Mouse (Mus musculus): ENCODE data around the gene Uggt2. TPM values are rescaled to one million over a fixed set of nuclear protein-coding genes. Genes with fewer than 3 reads are reported as not detected.

The Uggt2 gene
- polyA plus RNA-seq, 1 experiment from 2014 or later: 18.6 TPM

GRCm38 (mm10) chr14:119013549-119013948, 85.7 kb downstream of the Uggt2 start:
- 74% methylated on average over 12 of the region's 12 CpGs for WGBS
- DNase-seq (ENCODE audit: low spot score): no peak
- no peaks in the 10 kb centered on the region for H3K9me3 ChIP-seq (replicated peaks)
- peaks cover 58% of the 10 kb centered on the region for H3K36me3 ChIP-seq
- H3K4me1 ChIP-seq: peaks cover 5% of the 10 kb centered on the region; the same call in 1 of the 2 replicates
- H3K27me3 ChIP-seq (ENCODE audit: low read depth, poor library complexity, severe bottlenecking): no peaks in the 10 kb centered on the region
- H3K4me3 ChIP-seq: no peak overlapping the region
- no peak overlapping the region for H3K27ac ChIP-seq

- H3K27ac ChIP-seq: no peak overlapping the region
- peak overlapping the region; percentile 22; the same call in 1 of the 2 replicates for H3K4me3 ChIP-seq
- DNase-seq (ENCODE audit: low spot score): peak; percentile 57
- 68% methylated on average over 23 of the region's 23 CpGs for WGBS
- H3K36me3 ChIP-seq: peaks cover 52% of the 10 kb centered on the region
- no peaks in the 10 kb centered on the region for H3K9me3 ChIP-seq (replicated peaks)
- H3K27me3 ChIP-seq (ENCODE audit: low read depth, poor library complexity, severe bottlenecking): no peaks in the 10 kb centered on the region
- H3K4me1 ChIP-seq: peaks cover 9% of the 10 kb centered on the region; the same call in 1 of the 2 replicates
Observed at GRCm38 (mm10) chr14:119012607-119013431, 86.4 kb downstream of the Uggt2 start.

- Histone ChIP-seq H3K36me3 (peaks cover 34% of the 10 kb centered on the region), H3K9me3 (replicated peaks) (no peaks in the 10 kb centered on the region), H3K27me3 (ENCODE audit: low read depth, poor library complexity, severe bottlenecking) (no peaks in the 10 kb centered on the region), H3K4me3 (no peak overlapping the region), H3K27ac (no peak overlapping the region), H3K4me1 (peaks cover 24% of the 10 kb centered on the region)
- WGBS: 100% methylated on average over 2 of the region's 2 CpGs
- no peak for DNase-seq (ENCODE audit: low spot score)
Observed at GRCm38 (mm10) chr14:119009531-119009930, 89.7 kb downstream of the Uggt2 start.

- WGBS: 58% methylated on average over 7 of the region's 7 CpGs
- no peak for DNase-seq (ENCODE audit: low spot score)
- 0 out of 2 replicates have a peak overlapping the region, but pooled peaks have one; percentile 17 for H3K27ac ChIP-seq
Observed at GRCm38 (mm10) chr14:119008031-119008590, 91.1 kb downstream of the Uggt2 start.

GRCm38 (mm10) chr14:119007103-119007951, 91.9 kb downstream of the Uggt2 start:
- no peaks in the 10 kb centered on the region for H3K27me3 ChIP-seq (ENCODE audit: low read depth, poor library complexity, severe bottlenecking)
- 1% methylated on average over 13 of the region's 13 CpGs for WGBS
- peak; percentile 90 for DNase-seq (ENCODE audit: low spot score)
- no peaks in the 10 kb centered on the region for H3K9me3 ChIP-seq (replicated peaks)
- peaks cover 26% of the 10 kb centered on the region for H3K36me3 ChIP-seq
- peak overlapping the region; percentile 66 for H3K27ac ChIP-seq
- H3K4me3 ChIP-seq: peak overlapping the region; percentile 55
- peaks cover 20% of the 10 kb centered on the region for H3K4me1 ChIP-seq

More at GRCm38 (mm10) chr14:119008031-119008590, 91.1 kb downstream of the Uggt2 start:
- peak overlapping the region; percentile 55 for H3K4me3 ChIP-seq
- no peaks in the 10 kb centered on the region for H3K9me3 ChIP-seq (replicated peaks)
- H3K4me1 ChIP-seq: peaks cover 23% of the 10 kb centered on the region
- H3K27me3 ChIP-seq (ENCODE audit: low read depth, poor library complexity, severe bottlenecking): no peaks in the 10 kb centered on the region
- H3K36me3 ChIP-seq: peaks cover 29% of the 10 kb centered on the region

- H3K27me3 ChIP-seq (ENCODE audit: low read depth, poor library complexity, severe bottlenecking): no peaks in the 10 kb centered on the region
- no peak for DNase-seq (ENCODE audit: low spot score)
- 3% methylated on average over 49 of the region's 49 CpGs for WGBS
- H3K4me1 ChIP-seq: peaks cover 20% of the 10 kb centered on the region
- no peaks in the 10 kb centered on the region for H3K9me3 ChIP-seq (replicated peaks)
- H3K4me3 ChIP-seq: peak overlapping the region; percentile 55
- peaks cover 26% of the 10 kb centered on the region for H3K36me3 ChIP-seq
- H3K27ac ChIP-seq: peak overlapping the region; percentile 66; the same call in 1 of the 2 replicates
Observed at GRCm38 (mm10) chr14:119006441-119007102, 92.7 kb downstream of the Uggt2 start.

- no peak for DNase-seq (ENCODE audit: low spot score)
- peak overlapping the region; percentile 55 for H3K4me3 ChIP-seq
- H3K4me1 ChIP-seq: peaks cover 20% of the 10 kb centered on the region
- no peaks in the 10 kb centered on the region for H3K27me3 ChIP-seq (ENCODE audit: low read depth, poor library complexity, severe bottlenecking)
- H3K9me3 ChIP-seq (replicated peaks): no peaks in the 10 kb centered on the region
- WGBS: 4% methylated on average over 5 of the region's 5 CpGs
- no peak overlapping the region for H3K27ac ChIP-seq
- H3K36me3 ChIP-seq: peaks cover 27% of the 10 kb centered on the region
Observed at GRCm38 (mm10) chr14:119005834-119006233, 93.4 kb downstream of the Uggt2 start.

GRCm38 (mm10) chr14:119003320-119003719, 95.9 kb downstream of the Uggt2 start:
- H3K36me3 ChIP-seq: peaks cover 32% of the 10 kb centered on the region
- H3K4me3 ChIP-seq: no peak overlapping the region
- no peak for DNase-seq (ENCODE audit: low spot score)
- H3K27ac ChIP-seq: no peak overlapping the region
- no peaks in the 10 kb centered on the region for H3K9me3 ChIP-seq (replicated peaks)
- H3K27me3 ChIP-seq (ENCODE audit: low read depth, poor library complexity, severe bottlenecking): no peaks in the 10 kb centered on the region
- peaks cover 20% of the 10 kb centered on the region for H3K4me1 ChIP-seq

- Histone ChIP-seq H3K27ac (no peak overlapping the region), H3K9me3 (replicated peaks) (no peaks in the 10 kb centered on the region), H3K36me3 (peaks cover 61% of the 10 kb centered on the region), H3K27me3 (ENCODE audit: low read depth, poor library complexity, severe bottlenecking) (no peaks in the 10 kb centered on the region), H3K4me1 (no peaks in the 10 kb centered on the region), H3K4me3 (no peak overlapping the region)
- 93% methylated on average over 9 of the region's 9 CpGs for WGBS
- no peak for DNase-seq (ENCODE audit: low spot score)
Observed at GRCm38 (mm10) chr14:118995226-118995925, 103.9 kb downstream of the Uggt2 start.

GRCm38 (mm10) chr14:118987523-118988496, 111.4 kb downstream of the Uggt2 start:
- H3K27me3 ChIP-seq (ENCODE audit: low read depth, poor library complexity, severe bottlenecking): no peaks in the 10 kb centered on the region
- 49% methylated on average over 13 of the region's 13 CpGs for WGBS
- H3K27ac ChIP-seq: no peak overlapping the region
- H3K9me3 ChIP-seq (replicated peaks): no peaks in the 10 kb centered on the region
- H3K36me3 ChIP-seq: peaks cover 34% of the 10 kb centered on the region
- no peaks in the 10 kb centered on the region for H3K4me1 ChIP-seq
- H3K4me3 ChIP-seq: no peak overlapping the region
- no peak for DNase-seq (ENCODE audit: low spot score)

All from limb, embryonic 10.5 days (tissue).